Mouse (Mus musculus) lung, embryonic 14.5 days (tissue): ENCODE measurements around the gene Dcaf6. TPM values are rescaled to one million over a fixed set of nuclear protein-coding genes. Genes with fewer than 3 reads are reported as not detected.

ENCODE experiments used
- ATAC-seq: fragments of 200-750 bp; cut with Nextera tagmentation; 2 replicates; pipeline ENCODE4 v1.8.0; 2017; ENCODE audit warnings: mild to moderate bottlenecking, moderate TSS enrichment, moderate library complexity; ENCODE audit not compliant: insufficient read depth
- DNase-seq: peaks from one replicate; pipeline ENCODE4 v3.0.0-alpha.2; 2015
- H3K27ac ChIP-seq: fragments of 300-500 bp; sonication (generic); 2 replicates; pipeline ENCODE4 v1.5.1; 2014; ENCODE audit warnings: low read depth, mild to moderate bottlenecking, moderate library complexity
- H3K27me3 ChIP-seq: fragments of 300-500 bp; sonication (generic); 2 replicates; pipeline ENCODE4 v1.6.1; 2014; ENCODE audit warnings: low read length, control low read depth; ENCODE audit not compliant: insufficient read depth
- H3K36me3 ChIP-seq: fragments of 300-500 bp; sonication (generic); 2 replicates; pipeline ENCODE4 v1.6.1; 2014; ENCODE audit warnings: control low read depth; ENCODE audit not compliant: insufficient read depth
- H3K4me1 ChIP-seq: fragments of 300-500 bp; sonication (generic); 2 replicates; pipeline ENCODE4 v1.6.1; 2014; ENCODE audit warnings: antibody characterized with exemption, control low read depth; ENCODE audit not compliant: insufficient read depth
- H3K4me2 ChIP-seq: fragments of 300-500 bp; sonication (generic); 2 replicates; pipeline ENCODE4 v1.6.1; 2014; ENCODE audit warnings: mild to moderate bottlenecking
- H3K4me3 ChIP-seq: fragments of 300-500 bp; sonication (generic); 2 replicates; pipeline ENCODE4 v1.5.1; 2014; ENCODE audit warnings: low read depth, low read length
- H3K9ac ChIP-seq: fragments of 300-500 bp; sonication (generic); 2 replicates; pipeline ENCODE4 v1.6.1; 2014
- H3K9me3 ChIP-seq: fragments of 300-500 bp; sonication (generic); 2 replicates; pipeline ENCODE4 v1.6.1; 2016; ENCODE audit warnings: low read depth, low read length, control low read depth
- CTCF ChIP-seq: IDR thresholded peaks from 2 replicates; pipeline ENCODE4 v1.5.1; 2016; ENCODE audit warnings: antibody characterized with exemption, low read depth
- WGBS: fragments of 180-500 bp; shearing (Covaris S2); extraction: QIAGEN DNeasy Blood & Tissue Kit; methylation state at CpG from one replicate; pipeline ENCODE4 v1.1.7; 2014; 5-methylcytosine and 5-hydroxymethylcytosine counted together
- polyA plus RNA-seq: library from polyadenylated mRNA; unstranded; fragments of >200 nt; fragmentation: Nextera tagmentation; extraction: Ambion mirVana; gene quantifications from 2 replicates; pipeline ENCODE4 v1.2.1, GENCODE M21; 2014

Dcaf6 gene
- polyA plus RNA-seq, 1 experiment from 2014 or later, result 12.7 TPM

- H3K4me1 ChIP-seq, result 0 out of 2 replicates have a peak, but pooled peaks cover 3% of the 10 kb centered on the region
- H3K4me3 ChIP-seq, result peak overlapping the region; percentile 94
- H3K9me3 ChIP-seq, result no peaks in the 10 kb centered on the region
- H3K4me2 ChIP-seq, result peak overlapping the region; percentile 87
- no peaks in the 10 kb centered on the region for H3K27me3 ChIP-seq
- peak; percentile 51 for DNase-seq
- peak overlapping the region; percentile 82 for H3K9ac ChIP-seq
- H3K27ac ChIP-seq, result peak overlapping the region; percentile 90
- 0 out of 2 replicates have a peak, but pooled peaks have one; percentile 13 for TF ChIP-seq CTCF
- H3K36me3 ChIP-seq, result no peaks in the 10 kb centered on the region
- under 1% methylated on average over 59 of the region's 60 CpGs for WGBS
- ATAC-seq, result no peak; the same call in none of the 2 replicates
These were observed 633 bp downstream of the Dcaf6 start for GRCm38 (mm10) chr1:165459503-165460181.

GRCm38 (mm10) chr1:165459041-165459502 lies 1.2 kb downstream of the Dcaf6 start:
- no peaks in the 10 kb centered on the region for H3K9me3 ChIP-seq
- peak overlapping the region; percentile 82 for H3K9ac ChIP-seq
- no peaks in the 10 kb centered on the region for H3K36me3 ChIP-seq
- no peaks in the 10 kb centered on the region for H3K27me3 ChIP-seq
- peak overlapping the region; percentile 94 for H3K4me3 ChIP-seq
- H3K4me2 ChIP-seq, result peak overlapping the region; percentile 87
- TF ChIP-seq CTCF, result no peak
- DNase-seq (no peak), ATAC-seq (no peak)
- H3K27ac ChIP-seq, result 0 out of 2 replicates have a peak overlapping the region, but pooled peaks have one; percentile 90
- H3K4me1 ChIP-seq, result 0 out of 2 replicates have a peak, but pooled peaks cover 3% of the 10 kb centered on the region
- 16% methylated on average over 7 of the region's 7 CpGs for WGBS

- H3K4me3 ChIP-seq, result no peak overlapping the region
- H3K4me1 ChIP-seq, result no peaks in the 10 kb centered on the region
- 78% methylated on average over 3 of the region's 3 CpGs for WGBS
- ATAC-seq (no peak), DNase-seq (no peak)
- no peak overlapping the region for H3K27ac ChIP-seq
- no peak overlapping the region for H3K4me2 ChIP-seq
- H3K27me3 ChIP-seq, result no peaks in the 10 kb centered on the region
- TF ChIP-seq CTCF, result no peak
- H3K36me3 ChIP-seq, result no peaks in the 10 kb centered on the region
- no peak overlapping the region for H3K9ac ChIP-seq
- no peaks in the 10 kb centered on the region for H3K9me3 ChIP-seq
These were observed 18.6 kb downstream of the Dcaf6 start for GRCm38 (mm10) chr1:165441719-165442118.

- no peak for TF ChIP-seq CTCF
- no peaks in the 10 kb centered on the region for H3K4me1 ChIP-seq
- H3K4me3 ChIP-seq, result no peak overlapping the region
- no peak overlapping the region for H3K27ac ChIP-seq
- no peaks in the 10 kb centered on the region for H3K36me3 ChIP-seq
- no peaks in the 10 kb centered on the region for H3K27me3 ChIP-seq
- DNase-seq (no peak), ATAC-seq (no peak)
- H3K9ac ChIP-seq, result no peak overlapping the region
- H3K9me3 ChIP-seq, result no peaks in the 10 kb centered on the region
- H3K4me2 ChIP-seq, result no peak overlapping the region
These were observed 19.1 kb downstream of the Dcaf6 start for GRCm38 (mm10) chr1:165441201-165441600.

- TF ChIP-seq CTCF, result no peak
These were observed 19.5 kb downstream of the Dcaf6 start for GRCm38 (mm10) chr1:165440788-165441187.

GRCm38 (mm10) chr1:165438289-165439021 lies 21.8 kb downstream of the Dcaf6 start:
- Histone ChIP-seq H3K4me2 (no peak overlapping the region), H3K36me3 (no peaks in the 10 kb centered on the region), H3K4me1 (no peaks in the 10 kb centered on the region), H3K9me3 (no peaks in the 10 kb centered on the region; the same call in 1 of the 2 replicates), H3K27ac (no peak overlapping the region), H3K4me3 (no peak overlapping the region), H3K9ac (no peak overlapping the region), H3K27me3 (no peaks in the 10 kb centered on the region)
- ATAC-seq, result no peak
- 86% methylated on average over 1 of the region's 1 CpGs for WGBS
- DNase-seq, result no peak
- TF ChIP-seq CTCF, result no peak

More at GRCm38 (mm10) chr1:165440788-165441187, 19.5 kb downstream of the Dcaf6 start:
- H3K9me3 ChIP-seq, result no peaks in the 10 kb centered on the region
- H3K36me3 ChIP-seq, result no peaks in the 10 kb centered on the region
- WGBS, result 79% methylated on average over 3 of the region's 3 CpGs
- ATAC-seq (no peak), DNase-seq (no peak)
- no peak overlapping the region for H3K27ac ChIP-seq
- H3K27me3 ChIP-seq, result no peaks in the 10 kb centered on the region
- no peak overlapping the region for H3K9ac ChIP-seq
- H3K4me1 ChIP-seq, result no peaks in the 10 kb centered on the region
- H3K4me3 ChIP-seq, result no peak overlapping the region
- H3K4me2 ChIP-seq, result no peak overlapping the region

- H3K9me3 ChIP-seq, result no peaks in the 10 kb centered on the region; the same call in 1 of the 2 replicates
- TF ChIP-seq CTCF, result no peak
- no peaks in the 10 kb centered on the region for H3K4me1 ChIP-seq
- no peak overlapping the region for H3K27ac ChIP-seq
- DNase-seq, result no peak
- no peak overlapping the region for H3K9ac ChIP-seq
- no peaks in the 10 kb centered on the region for H3K36me3 ChIP-seq
- H3K27me3 ChIP-seq, result no peaks in the 10 kb centered on the region
- WGBS, result 67% methylated on average over 1 of the region's 1 CpGs
- H3K4me3 ChIP-seq, result no peak overlapping the region
- H3K4me2 ChIP-seq, result no peak overlapping the region
- no peak for ATAC-seq
These were observed 27.4 kb downstream of the Dcaf6 start for GRCm38 (mm10) chr1:165432883-165433282.
